35 mouse cellular contexts compared by ENCODE assay signal in genomic region chr10:60367145-60367544, GRCm38 (mm10). TPM values are rescaled to one million over a fixed set of nuclear protein-coding genes. Genes with fewer than 3 reads are reported as not detected.
A peak's percentile ranks its signal among the peaks of the same experiment; 100 is the strongest.
DNase-seq lines count a peak whose midpoint lies in the region; ATAC-seq and TF ChIP-seq lines count a peak whose summit lies in the region.
"Had no signal": no experiment of that assay in that cellular context is flagged by ENCODE, and none has a peak within 500 bp of the region (broad histone marks: within the 10 kb centered on the region; RNA-seq: fewer than 3 reads in every experiment).

No protein-coding gene starts in this region.

- no peak overlapping the region for H3K4me3 ChIP-seq in layer of hippocampus, adult 2 months
- H3K4me3 ChIP-seq in lung, postnatal 0 days (ENCODE audit: low read depth, low read length) = no peak overlapping the region
- H3K4me3 ChIP-seq: embryonic facial prominence, embryonic 13.5 days; forebrain, embryonic 10.5 days; forebrain, embryonic 15.5 days; heart, adult 2 months; heart, embryonic 12.5 days; hindbrain, embryonic 15.5 days; midbrain, embryonic 13.5 days; myocyte; neural tube, embryonic 12.5 days had no signal

- ATAC-seq in lung, postnatal 0 days = no peak
- peak; percentile 30 for ATAC-seq in common myeloid progenitor, adult 5-6 weeks (replicated peaks; ENCODE audit: low read depth, poor library complexity, severe bottlenecking)
- ATAC-seq in monocyte, adult 5-6 weeks (replicated peaks; ENCODE audit: insufficient number of reproducible peaks, low FRiP score, low TSS enrichment, poor library complexity, severe bottlenecking) = peak; percentile 1; the same call in 1 of the 2 replicates
- ATAC-seq: CD4-positive, CD25-positive, alpha-beta regulatory T cell, adult 4 months; forebrain, embryonic 15.5 days; inflammation-experienced regulatory T-cells, adult 6 months; midbrain, embryonic 13.5 days had no signal

- no peak for TF ChIP-seq EP300 in lung, postnatal 0 days (IDR thresholded peaks at IDR 0.05)

- no peak overlapping the region for H3K9ac ChIP-seq in lung, postnatal 0 days (replicated peaks; ENCODE audit: low read depth)
- H3K9ac ChIP-seq: embryonic facial prominence, embryonic 13.5 days; forebrain, embryonic 15.5 days; heart, embryonic 12.5 days; hindbrain, embryonic 15.5 days; midbrain, embryonic 13.5 days; neural tube, embryonic 12.5 days had no signal

- no peaks in the 10 kb centered on the region for H3K27me3 ChIP-seq in lung, postnatal 0 days (replicated peaks; ENCODE audit: insufficient read depth, low read length)
- H3K27me3 ChIP-seq: embryonic facial prominence, embryonic 13.5 days; forebrain, embryonic 15.5 days; heart, embryonic 12.5 days; hindbrain, embryonic 15.5 days; midbrain, embryonic 13.5 days; neural tube, embryonic 12.5 days had no signal

- WGBS in lung, postnatal 0 days = 77% methylated on average over 2 of the region's 2 CpGs

- H3K4me2 ChIP-seq in lung, postnatal 0 days (replicated peaks; ENCODE audit: low read depth, low read length) = no peak overlapping the region
- H3K4me2 ChIP-seq: embryonic facial prominence, embryonic 13.5 days; forebrain, embryonic 15.5 days; heart, embryonic 12.5 days; hindbrain, embryonic 15.5 days; midbrain, embryonic 13.5 days; neural tube, embryonic 12.5 days had no signal

- TF ChIP-seq CTCF in layer of hippocampus, adult 2 months (conservative IDR thresholded peaks at IDR 0.05) = no peak
- no peak for TF ChIP-seq CTCF in lung, postnatal 0 days (IDR thresholded peaks at IDR 0.05)

- 0 out of 2 replicates have a peak, but pooled peaks cover 8% of the 10 kb centered on the region for H3K36me3 ChIP-seq in lung, postnatal 0 days (ENCODE audit: insufficient read depth, low read length)
- H3K36me3 ChIP-seq: embryonic facial prominence, embryonic 13.5 days; forebrain, embryonic 10.5 days; forebrain, embryonic 15.5 days; heart, embryonic 12.5 days; hindbrain, embryonic 15.5 days; midbrain, embryonic 13.5 days; neural tube, embryonic 12.5 days had no signal

- DNase-seq in layer of hippocampus, adult 11-12 months (ENCODE audit: low spot score) = peak; percentile 41
- DNase-seq in layer of hippocampus, adult 2 months (ENCODE audit: low spot score in 2 of 2) = no peak
- DNase-seq in lung, postnatal 0 days (ENCODE audit: low spot score) = peak; percentile 17
- DNase-seq in lung, postnatal 14 days = no peak
- DNase-seq in urinary bladder, postnatal 4 days (ENCODE audit: low spot score in 2 of 2) = no peak
- no peak for DNase-seq in right cerebral cortex, adult 2 months (ENCODE audit: low spot score in 2 of 2)
- DNase-seq: adrenal gland, postnatal 25 days; cerebellum, adult 8-10 months; cerebellum, postnatal 25 days; gastrocnemius, postnatal 25 days; heart, adult 2 months; kidney, adult 11 months; kidney, postnatal 14 days; layer of hippocampus, postnatal 36 days; left cerebral cortex, postnatal 4 days; right cerebral cortex, postnatal 14 days; thymus, postnatal 14 days had no signal

- no peaks in the 10 kb centered on the region for H3K4me1 ChIP-seq in lung, postnatal 0 days (ENCODE audit: insufficient read depth, low read depth, low read length)

- H3K27ac ChIP-seq in layer of hippocampus, adult 2 months = no peak overlapping the region
- no peak overlapping the region for H3K27ac ChIP-seq in lung, postnatal 0 days (ENCODE audit: low read length)
- H3K27ac ChIP-seq: embryonic facial prominence, embryonic 13.5 days; forebrain, embryonic 10.5 days; forebrain, embryonic 15.5 days; heart, adult 2 months; hindbrain, embryonic 15.5 days; midbrain, embryonic 13.5 days; neural tube, embryonic 12.5 days had no signal

- H3K9me3 ChIP-seq in lung, postnatal 0 days (ENCODE audit: low read length) = no peaks in the 10 kb centered on the region
- H3K9me3 ChIP-seq: embryonic facial prominence, embryonic 13.5 days; forebrain, embryonic 10.5 days; forebrain, embryonic 15.5 days; heart, embryonic 12.5 days; hindbrain, embryonic 15.5 days; midbrain, embryonic 13.5 days; neural tube, embryonic 12.5 days had no signal

RNA-seq across cellular contexts. Expression of gene Vsir, which starts 20.5 kb away (rescaled TPM):
- 10 to 100 TPM; 17.6 to 23.2 TPM for total RNA-seq in layer of hippocampus, adult 2 months (2021)
- polyA plus RNA-seq in lung, postnatal 0 days (2015; fragmentation: Nextera tagmentation; extraction: Ambion mirVana) = 13.7 and 19.7 TPM in 2 replicates
- total RNA-seq in common myeloid progenitor, adult 5-6 weeks (2017) = 15.4 and 18.5 TPM in 2 replicates
- total RNA-seq in monocyte, adult 5-6 weeks (2017) = 223 to 337 TPM (median 251 TPM) in 3 replicates

RNA-seq across cellular contexts. Expression of gene Gm17455, which starts 32.4 kb away (rescaled TPM):
- not detected for total RNA-seq in layer of hippocampus, adult 2 months (2021)
- polyA plus RNA-seq in lung, postnatal 0 days (2015; fragmentation: Nextera tagmentation; extraction: Ambion mirVana) = 2.3 and 3.2 TPM in 2 replicates
- total RNA-seq in common myeloid progenitor, adult 5-6 weeks (2017) = not detected in 2 replicates
- not detected in 3 replicates for total RNA-seq in monocyte, adult 5-6 weeks (2017)
- total RNA-seq: adrenal gland, adult 18-20 months; adrenal gland, postnatal 25 days; gastrocnemius, adult 18-20 months; gastrocnemius, postnatal 25 days; heart, adult 2 months; hematopoietic stem cell, adult 5-6 weeks; layer of hippocampus, adult 18-20 months; layer of hippocampus, postnatal 36 days; megakaryocyte-erythroid progenitor cell, adult 5-6 weeks had no signal
- polyA plus RNA-seq: stomach, embryonic 16.5 days had no signal

Comparison
In these comparisons a context has a peak if more than half of its experiments do, and no peak if none do; other contexts are left out.
1. DNase-seq: peak in layer of hippocampus, adult 11-12 months (single experiment) and lung, postnatal 0 days (single experiment); none in layer of hippocampus, adult 2 months (0 of 2), lung, postnatal 14 days (single experiment), urinary bladder, postnatal 4 days (0 of 2) and right cerebral cortex, adult 2 months (0 of 2).